Mouse (Mus musculus): Measurements from ENCODE around the gene Plxnc1.

- TF ChIP-seq POLR2A (IDR thresholded peaks at IDR 0.05; ENCODE audit: low read depth, low read length) (no peak), CTCF (conservative IDR thresholded peaks at IDR 0.05; ENCODE audit: insufficient read depth, insufficient read length, low read depth, low read length) (no peak)
Measured at GRCm38 (mm10) chr10:94940786-94941185, 3.8 kb downstream of the Plxnc1 start.

Data from kidney, adult 2 months (tissue).